Mouse (Mus musculus): ENCODE data around the gene Ptpn20.
A peak's percentile ranks its signal among the peaks of the same experiment; 100 is the strongest.

The Ptpn20 gene

DNA sequence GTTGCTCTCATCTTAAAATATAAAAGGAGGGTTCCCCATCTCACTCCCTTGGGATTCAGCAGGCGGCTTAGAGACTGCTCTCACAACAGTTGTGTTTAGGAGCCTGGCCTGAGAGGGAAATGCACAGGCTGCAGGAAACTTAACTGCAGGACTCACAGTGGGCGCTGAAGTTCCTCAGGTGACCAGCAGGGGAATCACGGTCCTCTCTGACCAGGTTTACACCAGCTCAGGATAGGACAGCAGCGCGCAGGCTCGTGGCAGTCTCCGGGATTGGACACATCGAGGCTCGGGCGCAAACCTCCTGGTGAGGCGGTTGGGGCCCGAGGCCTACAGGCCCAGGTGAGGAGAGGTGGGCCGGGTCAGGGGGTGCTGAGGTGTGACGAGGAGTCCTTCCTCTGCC lies at the start of gene Ptpn20:
Gene Ptpn20 (plus strand): TSS at position 257 of the 400 bp plus-strand sequence.
- DNase-seq (ENCODE audit: low read depth, low spot score), result no peak

DNA sequence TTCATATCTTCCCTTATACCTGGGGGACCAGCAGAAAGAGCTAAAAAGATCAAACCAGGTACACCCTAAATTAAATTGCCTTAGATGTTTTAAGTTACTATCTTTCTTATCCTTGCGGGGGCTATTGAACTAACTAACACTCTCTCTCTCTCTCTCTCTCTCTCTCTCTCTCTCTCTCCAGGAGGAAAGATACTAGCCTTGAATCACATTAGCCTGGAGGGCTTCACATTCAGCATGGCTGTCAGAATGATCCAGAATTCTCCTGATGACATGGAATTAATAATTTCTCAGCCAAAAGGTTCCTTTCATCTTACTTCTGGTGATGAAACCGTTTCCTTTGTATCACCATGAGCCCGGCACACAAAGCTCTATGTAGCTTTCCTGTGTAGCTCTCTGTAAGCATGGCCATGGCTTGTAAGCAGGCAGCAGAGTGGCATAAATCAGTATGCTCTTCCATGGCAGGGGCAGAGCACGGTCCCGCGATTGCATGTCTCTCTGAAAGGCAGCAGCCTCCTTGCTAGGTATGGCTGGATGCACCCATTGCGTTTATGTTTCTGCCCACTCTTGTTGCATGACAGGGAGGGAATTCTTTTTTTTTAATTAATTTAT lies 49.3 kb upstream of the Ptpn20 start:
- DNase-seq (ENCODE audit: low read depth, low spot score), result no peak

DNA sequence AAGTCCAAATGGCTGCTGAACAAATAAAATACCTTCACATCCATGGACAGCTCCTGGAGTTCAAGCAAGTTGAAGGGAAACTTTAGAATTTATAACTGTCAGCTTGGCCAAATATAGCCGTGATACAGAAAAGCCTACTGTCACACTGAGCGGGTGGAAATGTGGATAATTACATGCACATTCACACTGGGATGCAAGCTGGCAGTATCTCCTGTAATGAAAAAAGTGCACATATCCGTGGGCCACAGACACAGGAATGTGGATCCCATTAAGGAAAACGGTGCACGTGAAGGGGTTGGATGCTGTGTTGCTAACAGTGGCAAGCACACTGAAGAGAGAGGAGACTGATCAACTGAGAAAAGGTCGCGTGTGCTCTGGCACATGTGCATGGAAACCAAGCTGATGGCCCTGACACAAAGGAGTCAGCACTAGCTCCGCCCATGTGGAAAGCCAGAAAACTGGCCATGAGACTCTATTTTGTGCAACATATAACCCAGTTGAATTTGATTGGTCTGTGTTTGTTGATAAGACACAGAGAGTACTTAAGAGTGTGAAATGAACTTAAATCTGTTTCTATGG lies 43.4 kb upstream of the Ptpn20 start:
- no peak for DNase-seq (ENCODE audit: low read depth, low spot score)

DNA sequence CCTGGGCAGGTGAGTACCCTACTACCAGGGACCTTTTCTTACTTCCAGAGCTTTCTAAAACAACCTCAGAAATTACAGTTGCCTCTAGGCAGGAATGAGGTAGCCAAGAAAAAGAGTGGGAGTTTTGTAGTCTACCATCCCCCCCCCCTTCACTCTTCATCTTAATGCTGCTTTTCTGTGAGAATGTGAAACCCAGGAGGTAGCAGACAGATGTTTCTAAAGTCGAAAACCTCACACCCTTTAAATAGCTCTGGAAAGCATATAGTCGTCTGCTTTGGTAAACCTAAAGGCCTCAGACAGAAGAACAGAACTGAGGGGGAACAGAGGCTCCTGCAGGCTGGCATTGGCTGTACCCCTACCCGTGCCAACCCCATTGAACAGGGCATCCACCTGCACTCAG lies 40.4 kb upstream of the Ptpn20 start:
- no peak for DNase-seq (ENCODE audit: low read depth, low spot score)

DNA sequence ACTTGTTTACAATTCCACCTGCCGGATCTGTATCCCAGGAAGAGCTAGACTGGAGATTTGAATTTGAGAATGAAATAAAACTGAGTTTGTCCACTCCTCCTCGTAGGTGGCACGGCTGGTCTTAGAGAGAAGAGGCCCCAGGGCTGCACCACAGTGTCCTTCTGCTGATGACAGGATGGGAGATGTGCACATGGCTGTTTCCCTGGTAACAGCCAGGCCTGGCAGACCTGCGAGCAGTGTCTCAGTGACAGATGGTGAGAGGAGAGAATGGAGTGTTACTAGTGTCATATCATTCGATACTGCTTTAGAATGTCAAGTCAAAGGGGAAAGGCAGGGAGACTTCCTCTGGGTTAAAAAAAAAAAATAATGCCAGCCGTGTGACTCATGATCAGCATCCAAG lies 39.2 kb upstream of the Ptpn20 start:
- DNase-seq (ENCODE audit: low read depth, low spot score), result no peak

DNA sequence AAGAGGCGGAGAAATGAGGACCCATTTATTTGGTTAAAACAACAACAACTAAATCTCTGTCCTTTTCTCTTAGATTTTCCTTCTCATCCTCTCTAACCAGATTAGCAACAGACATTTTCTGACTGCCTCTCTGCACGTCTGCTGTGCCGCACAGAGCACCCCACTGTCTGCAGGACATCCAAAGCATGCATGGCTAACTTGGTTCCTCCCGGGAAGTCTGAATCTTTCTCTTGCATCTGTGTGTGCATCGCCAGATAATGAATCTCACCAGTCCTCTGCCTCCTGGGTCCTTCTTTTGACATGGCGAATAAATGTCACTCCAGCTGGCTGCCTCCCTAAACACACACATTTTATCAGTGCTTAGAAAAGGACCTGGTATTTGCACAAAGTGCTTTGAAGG lies 18.3 kb upstream of the Ptpn20 start:
- no peak for DNase-seq (ENCODE audit: low read depth, low spot score)

DNA sequence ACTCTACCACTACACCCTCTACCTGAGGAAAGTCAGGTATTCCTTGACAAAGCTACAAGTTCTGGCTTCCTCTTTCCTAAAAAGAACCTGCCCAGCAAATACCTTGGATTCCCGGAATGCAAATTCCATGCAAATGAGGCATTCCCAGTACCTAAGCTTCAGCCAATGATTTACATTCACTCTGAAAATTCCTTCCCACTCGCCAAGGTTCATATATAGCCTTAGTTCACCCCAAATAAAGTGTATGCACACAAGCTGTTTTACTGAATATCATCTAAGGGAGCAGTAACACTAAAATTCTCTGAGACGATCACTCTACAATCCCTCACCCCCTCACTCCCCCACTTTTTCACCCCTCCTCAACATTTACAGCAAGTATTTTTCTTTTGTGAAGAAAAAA lies 15.4 kb upstream of the Ptpn20 start:
- DNase-seq (ENCODE audit: low read depth, low spot score), result no peak

DNA sequence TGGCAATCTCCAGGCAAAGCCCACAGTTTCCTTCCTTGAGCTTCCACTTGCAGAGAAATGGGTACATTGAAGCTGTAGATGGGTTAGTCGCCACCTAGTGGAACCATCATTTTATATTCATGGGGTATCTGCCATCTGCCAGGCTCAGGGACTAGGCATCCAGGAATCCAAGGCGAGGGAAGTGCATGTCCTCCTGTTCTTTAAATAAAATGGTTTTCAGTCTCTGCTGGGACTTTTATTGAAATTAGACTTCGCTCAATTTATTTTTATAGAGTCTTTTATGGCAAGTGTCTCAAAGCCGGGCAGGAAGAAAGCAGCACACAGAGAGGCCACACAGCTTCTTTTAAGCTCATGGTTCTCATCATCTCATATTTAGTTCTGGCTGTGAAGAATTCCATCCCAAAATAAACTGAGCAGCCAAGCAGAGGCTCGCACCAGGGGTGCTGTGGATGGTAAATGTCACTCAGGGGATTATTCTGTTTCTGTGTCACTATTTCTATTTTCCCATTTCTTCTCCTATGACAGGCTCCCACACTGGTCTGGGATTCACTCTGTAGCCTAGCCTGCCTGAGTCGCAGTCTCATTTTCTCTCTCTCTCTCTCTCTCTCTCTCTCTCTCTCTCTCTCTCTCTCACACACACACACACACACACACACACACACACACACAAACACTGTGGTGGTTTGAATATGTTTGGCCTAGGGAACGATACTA lies 9.1 kb upstream of the Ptpn20 start:
- no peak for DNase-seq (ENCODE audit: low read depth, low spot score)

DNA sequence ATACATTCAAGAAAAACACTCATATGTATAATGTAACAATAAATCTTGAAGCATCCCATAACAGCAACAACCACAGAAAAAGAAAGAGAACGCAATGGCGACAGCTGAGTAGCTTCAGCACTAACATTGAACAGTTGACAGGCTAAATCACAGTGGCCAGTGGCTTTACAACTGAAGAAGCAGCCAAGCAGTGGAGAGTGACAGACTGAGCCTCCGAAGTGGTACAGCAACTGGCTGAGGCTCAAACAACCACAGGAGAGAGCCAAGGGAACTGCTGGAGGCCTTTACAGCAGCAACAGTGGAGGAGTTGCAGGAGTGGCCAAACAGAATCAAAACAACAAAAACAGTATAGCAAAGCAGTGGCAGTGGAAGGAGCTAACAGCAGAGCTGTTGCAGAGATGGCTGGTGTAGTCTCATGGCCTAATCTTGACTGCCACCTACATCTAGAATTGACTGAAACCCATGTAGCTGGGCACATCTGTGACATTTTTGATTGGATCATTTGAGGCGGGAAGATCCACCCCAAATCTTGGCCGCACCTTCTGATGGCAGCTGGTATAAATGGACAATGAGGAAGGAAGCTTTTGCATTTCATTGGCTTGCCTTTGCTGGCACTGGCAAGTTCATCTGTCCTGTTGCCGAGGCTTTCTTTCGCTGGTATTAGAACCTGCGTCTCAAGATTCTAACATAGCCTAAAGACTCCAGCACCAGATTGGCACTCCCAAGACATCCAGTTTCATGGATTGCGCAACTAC lies 9.5 kb downstream of the Ptpn20 start:
- DNase-seq (ENCODE audit: low read depth, low spot score), result no peak

DNA sequence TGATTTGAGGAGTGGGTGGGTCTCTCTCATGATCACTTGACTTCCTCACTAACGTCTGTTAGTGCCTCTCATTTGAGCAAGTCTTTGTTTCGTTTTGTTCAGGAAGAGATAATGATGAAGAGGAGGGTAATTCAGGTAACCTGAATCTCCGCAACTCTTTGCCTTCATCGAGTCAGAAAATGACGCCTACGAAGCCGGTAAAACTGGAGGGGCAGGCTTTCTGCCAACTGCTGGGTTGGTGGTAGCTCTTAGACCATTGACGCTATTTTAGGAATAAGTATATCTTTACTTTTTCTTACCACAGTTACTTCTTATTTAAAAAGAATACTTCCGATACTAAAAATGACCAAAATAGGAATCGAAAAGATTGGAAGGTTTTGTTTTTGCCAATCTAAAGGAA lies 18.4 kb downstream of the Ptpn20 start:
- DNase-seq (ENCODE audit: low read depth, low spot score), result no peak

DNA sequence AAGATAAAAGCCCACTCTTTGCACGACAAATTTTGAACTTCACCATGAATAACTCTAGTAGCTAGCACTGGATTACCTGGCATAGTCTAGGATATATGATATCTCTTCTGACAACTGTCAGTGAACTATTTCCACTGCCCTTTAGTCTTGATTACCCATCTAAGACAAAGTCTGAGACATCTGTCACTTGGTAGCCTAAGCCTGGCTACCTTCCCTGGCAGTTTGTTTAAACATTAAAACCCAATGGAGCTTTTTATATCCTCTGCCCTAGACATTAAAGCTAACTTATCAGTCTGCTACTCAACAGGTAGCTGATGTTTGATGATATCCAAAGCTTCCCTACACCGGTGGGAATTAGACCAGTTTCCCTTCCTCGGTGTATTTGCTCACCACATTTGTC lies 36.0 kb downstream of the Ptpn20 start:
- DNase-seq (ENCODE audit: low read depth, low spot score), result no peak

DNA sequence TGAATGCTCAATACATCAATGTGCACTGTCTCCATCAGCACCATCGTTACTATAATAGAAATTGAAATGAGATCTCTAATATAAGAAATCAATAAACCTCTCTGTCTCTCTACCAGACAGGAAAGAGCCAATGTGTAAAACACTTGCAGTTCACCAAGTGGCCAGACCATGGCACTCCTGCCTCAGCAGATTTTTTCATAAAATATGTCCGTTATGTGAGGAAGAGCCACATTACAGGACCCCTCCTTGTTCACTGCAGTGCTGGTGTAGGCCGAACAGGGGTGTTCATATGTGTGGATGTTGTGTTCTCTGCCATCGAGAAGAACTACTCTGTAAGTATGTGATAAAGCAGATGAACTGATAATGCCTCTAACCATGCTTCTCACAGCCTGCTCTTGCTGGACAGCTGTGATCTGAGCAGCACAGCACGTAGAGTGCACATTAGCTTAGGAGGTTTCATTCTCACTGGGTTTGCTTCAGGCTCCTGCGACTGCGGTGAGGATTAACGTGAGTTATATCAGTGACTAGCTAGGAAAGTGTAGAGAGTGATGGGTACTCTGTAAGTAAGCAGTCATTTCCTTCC lies 43.9 kb downstream of the Ptpn20 start:
- peak; percentile 9 for DNase-seq (ENCODE audit: low read depth, low spot score)

DNA sequence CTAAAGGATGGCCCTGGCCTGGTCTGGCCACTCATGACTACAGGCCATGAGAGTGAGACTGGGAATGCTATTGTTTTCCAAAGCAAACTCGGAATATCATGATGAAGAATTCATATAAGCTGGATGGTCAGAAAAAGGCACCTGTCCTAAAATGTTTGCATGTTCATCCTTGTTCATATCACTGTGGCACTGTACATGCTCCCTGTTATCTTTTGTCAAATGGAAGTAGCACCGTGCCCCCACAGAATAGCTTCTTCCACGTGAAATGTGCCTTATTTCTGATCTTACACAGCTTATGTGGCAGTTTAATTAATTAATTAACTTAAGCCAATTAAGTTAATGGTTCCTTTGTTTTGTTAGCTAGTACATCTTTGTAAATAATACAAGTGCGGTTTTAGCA lies 45.3 kb downstream of the Ptpn20 start:
- no peak for DNase-seq (ENCODE audit: low read depth, low spot score)

DNA sequence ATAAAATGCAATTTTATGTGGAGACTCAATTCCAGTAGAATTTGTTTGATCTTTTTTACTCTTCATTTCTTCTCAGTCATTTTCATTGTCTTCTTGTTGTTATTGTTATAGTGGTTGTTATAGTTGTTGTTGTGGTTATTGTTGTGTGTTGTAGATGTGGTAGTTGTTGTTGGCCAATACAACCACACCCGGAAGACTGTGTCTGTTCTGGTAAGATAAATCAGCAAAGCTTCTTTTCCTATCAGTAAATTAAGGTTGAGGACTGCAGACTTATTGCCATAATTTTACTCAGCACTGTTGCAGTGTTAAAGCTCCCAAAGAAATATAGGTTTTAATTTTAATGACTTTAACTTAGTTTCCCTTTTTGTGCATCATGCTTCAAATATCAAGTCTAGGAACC lies 45.8 kb downstream of the Ptpn20 start:
- no peak for DNase-seq (ENCODE audit: low read depth, low spot score)

DNA sequence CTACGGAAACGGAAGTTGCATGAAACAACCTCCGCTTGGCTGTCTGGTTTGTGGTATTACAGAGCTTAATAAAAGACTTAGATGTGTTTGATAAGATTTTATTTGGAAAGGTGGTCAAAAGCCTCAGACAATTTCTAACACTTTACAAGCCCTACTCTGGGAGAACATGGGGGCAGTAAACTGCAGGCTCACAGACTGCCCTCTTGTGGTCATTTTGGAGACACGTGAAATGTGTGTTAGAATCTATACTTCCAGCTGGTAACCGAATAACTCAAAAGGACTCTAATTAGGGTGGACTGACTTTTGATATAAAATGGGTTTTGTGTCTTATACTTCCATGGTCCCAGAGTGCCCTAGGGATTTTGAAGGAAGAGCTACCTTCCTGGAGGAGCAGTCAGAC lies 50.4 kb downstream of the Ptpn20 start:
- DNase-seq (ENCODE audit: low read depth, low spot score), result peak; percentile 11

DNA sequence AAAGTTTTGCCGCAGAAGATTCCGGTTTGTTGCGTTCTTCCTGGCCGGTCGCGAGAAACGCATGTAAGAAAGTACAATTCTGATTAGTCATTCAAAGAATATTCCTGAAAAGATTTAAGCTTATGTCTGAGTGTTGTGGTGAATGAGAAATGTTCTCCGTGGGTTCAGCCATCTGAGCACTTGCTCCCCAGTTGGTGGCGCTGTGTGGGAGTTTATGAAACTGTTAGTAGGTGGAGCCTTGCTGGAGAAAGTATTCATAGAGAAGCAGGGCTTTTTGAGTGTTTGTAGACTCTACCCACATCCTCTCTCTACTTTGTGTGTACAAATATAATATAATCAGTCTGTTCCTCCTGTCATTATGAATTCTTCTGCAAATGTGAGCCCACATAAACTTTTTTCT lies 61.7 kb downstream of the Ptpn20 start:
- no peak for DNase-seq (ENCODE audit: low read depth, low spot score)

DNA sequence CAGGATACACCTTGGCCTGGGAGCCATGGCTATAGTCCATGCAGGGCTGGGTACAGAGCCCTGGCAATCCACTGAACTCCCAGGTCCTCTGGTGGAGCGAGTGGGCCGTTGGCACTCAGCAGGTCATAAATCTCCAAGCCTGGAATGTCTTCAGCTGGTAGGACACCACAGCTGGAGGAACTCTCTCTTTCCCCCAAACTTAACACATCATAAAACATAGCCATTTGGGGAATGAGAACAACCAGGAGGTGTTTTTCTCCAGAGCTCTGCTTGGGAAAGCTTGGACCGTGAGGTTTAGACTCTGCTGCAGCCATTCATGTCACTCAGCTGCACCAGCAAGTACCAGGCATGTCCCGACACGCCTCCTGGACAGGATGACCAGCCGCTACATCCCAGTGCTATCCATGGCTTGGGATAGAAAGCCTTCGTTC lies 68.5 kb downstream of the Ptpn20 start:
- DNase-seq (ENCODE audit: low read depth, low spot score), result no peak

DNA sequence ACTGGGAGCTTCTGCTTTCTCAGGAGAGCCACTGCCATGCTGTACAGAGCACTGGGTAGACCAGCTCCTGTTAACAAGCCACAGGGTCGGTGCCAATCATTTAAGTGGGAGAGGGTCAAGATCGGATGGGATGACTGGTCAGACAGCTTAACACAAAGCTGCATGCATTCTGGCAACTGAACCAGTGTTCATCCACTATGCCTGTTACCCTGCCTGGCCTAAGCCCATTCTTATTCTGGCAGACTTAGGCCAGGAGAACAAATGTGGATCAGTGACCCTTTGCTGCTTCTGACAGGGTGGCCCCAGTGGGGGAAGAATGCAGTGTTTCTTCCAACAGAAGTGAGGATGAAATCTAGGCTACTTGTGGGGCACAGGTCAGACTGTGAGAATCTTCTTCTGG lies 69.3 kb downstream of the Ptpn20 start:
- no peak for DNase-seq (ENCODE audit: low read depth, low spot score)

DNA sequence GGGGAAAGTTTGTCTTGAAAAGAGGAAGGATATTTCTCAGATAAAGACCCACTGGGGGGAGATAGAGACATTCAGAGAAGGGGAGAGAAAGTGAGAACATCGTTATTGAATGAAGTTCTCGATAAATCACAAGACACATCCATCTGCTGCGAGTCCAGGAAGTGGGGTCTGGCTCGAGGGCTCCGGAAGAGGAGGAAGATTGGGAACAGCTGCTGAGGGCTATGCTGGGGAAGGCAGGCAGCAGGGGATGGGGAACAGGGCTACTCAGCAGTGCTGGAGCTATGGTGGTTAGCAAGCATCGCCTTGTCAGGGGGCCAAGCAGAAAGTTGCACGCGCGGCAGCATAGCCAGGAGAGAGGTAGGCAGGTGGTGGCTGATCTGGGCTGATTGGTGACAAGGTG lies 73.1 kb downstream of the Ptpn20 start:
- DNase-seq (ENCODE audit: low read depth, low spot score), result no peak

DNA sequence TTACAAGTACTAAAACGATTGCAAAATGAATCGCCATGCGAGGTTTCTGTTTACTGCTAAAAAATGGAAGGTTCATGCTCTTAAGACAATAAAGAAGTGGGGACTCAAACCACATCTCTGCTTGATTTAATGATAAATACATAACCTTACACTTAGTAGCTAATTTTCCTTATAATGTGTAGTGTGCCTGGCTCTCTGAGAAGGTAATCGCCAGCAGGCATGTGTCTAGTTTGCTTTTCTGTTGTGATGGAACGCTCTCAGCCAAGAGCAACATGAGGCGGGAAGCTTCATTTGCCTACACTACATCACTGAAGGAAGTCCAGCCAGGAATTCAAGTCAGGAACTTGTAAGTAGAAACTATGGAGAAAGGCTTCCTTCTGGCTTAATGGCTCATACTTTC lies 77.3 kb downstream of the Ptpn20 start:
- no peak for DNase-seq (ENCODE audit: low read depth, low spot score)

DNA sequence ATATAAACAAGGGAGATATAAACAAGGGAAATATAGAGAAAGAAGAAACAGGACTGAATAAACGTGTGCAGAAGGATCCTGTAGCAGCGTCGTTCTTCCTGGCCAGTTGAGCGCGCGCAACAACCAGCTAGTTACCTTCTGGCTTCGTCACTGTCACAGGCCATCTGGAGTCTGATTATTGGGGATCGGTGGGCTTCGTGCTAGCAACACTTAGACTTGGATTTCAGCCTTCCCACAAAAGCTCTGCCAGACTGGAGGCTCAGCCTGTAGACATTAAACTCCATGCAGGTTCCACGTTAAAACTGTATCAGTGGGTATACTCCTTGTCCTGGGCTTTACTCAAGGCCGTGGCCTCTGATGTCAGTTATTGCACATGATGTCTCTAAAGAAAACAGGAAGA lies 80.9 kb downstream of the Ptpn20 start:
- no peak for DNase-seq (ENCODE audit: low read depth, low spot score)
